Mouse (Mus musculus) gastrocnemius, adult 8-10 months (tissue): Measurements from ENCODE around the gene Rmnd5b. TPM values are rescaled to one million over a fixed set of nuclear protein-coding genes. Genes with fewer than 3 reads are reported as not detected.
"Not testable (repeated sequence)": the region's sequence is repeated elsewhere in the genome, so short reads cannot be mapped to it uniquely, and the experiment has no call there.

ENCODE experiments used
- DNase-seq, 2 experiments: peaks; one replicate each; pipeline ENCODE4 v3.0.0; 2022; ENCODE audit warnings: low spot score in 2 of 2
- total RNA-seq, 4 experiments: library from RNA; stranded (reverse); gene quantifications; 2 replicates each; pipeline ENCODE4 v1.2.4; 2022

Gene Rmnd5b
- 10 to 100 TPM; 10.5 to 13.0 (median 12.3) TPM for total RNA-seq

DNA sequence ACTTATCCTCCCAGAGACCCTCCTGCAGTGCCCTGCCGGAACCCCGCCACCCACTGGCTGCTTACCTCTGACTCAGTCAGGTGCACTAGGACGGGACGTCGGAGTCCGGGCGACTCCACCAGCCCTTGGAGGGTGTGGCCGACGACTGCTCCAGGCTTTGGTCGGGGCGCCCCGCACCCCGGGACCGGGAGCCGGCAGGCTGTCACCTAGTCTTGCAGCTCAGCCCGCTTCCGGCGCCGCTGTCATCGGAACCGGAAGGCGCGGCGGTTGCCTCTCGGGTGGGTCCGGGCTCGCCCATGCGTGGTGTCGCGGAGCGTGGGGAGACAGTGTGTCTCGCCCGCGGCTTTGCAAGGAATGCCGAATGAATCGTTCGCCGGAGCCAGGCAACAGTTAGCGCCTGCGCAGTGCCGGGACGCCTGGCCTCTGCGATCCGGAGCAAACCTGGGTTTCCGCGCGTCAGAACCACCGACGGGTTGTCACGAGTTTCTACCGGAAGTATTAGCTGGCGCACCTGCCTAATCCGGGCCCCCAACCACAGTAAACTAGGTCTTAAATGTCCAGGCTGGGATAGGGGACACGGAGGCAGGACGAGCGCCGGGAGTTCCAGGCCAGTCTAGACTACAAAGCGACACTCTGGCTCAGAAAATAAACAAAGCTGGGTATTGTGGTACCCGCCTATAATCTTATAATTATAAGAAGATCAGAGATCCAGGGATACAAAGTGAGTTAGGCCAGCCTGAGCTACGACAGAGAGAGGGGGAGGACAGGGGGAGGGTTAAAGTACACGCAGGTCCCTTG lies at the start of gene Rmnd5b:
Gene Rmnd5b, minus strand, starts transcription at position 372 of the 798 bp plus-strand sequence.
- DNase-seq = peak; percentile 80 to 86

DNA sequence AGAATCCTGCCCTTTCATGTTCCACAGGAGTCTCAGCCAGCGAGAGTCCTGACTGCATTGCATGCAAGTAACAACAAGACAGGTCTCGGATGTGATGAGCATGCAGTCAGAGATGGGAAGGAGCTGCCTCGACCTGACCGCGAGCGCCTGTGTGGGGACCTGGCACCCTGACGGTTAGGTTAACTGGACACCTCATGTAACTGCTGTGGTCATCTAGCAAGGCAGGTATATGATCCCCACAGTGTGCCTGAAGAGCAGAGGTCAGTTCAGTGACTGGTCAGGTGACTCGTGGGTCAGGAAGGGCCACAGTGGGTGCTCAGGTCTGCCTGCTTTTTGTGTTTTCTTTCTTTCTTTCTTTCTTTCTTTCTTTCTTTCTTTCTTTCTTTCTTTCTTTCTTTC lies 46.3 kb upstream of the Rmnd5b start:
- no peak for DNase-seq

DNA sequence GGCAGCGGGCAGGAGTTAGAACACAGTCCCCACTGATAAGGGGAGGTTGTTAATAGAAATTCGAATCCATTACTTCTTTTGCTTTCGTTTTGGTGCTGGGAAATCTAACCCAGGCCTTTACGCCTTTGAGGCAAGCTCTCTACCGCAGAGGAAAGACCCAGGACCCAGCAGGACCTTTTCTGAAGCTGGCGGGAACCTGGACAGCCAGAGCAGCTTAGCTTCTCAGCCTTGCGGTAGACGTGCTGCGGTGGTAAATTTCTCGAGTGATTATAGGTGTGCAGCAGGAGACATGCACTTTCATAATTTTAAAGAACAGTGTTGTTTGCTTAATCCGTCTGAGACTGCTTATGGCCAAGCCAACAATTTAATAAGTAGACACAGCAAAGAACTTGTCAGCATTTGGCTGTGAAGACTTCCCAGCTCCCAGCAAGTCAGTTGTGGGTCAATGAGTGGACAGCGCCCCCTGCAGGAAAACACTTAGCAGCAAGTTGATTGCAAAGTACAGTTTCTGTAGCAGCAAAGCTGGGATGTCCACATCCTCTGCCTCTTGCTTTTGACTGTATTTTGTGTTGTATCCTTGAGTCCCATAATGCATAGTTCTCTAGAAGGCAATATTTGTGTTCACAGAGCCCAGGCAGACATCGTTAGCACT lies 45.8 kb upstream of the Rmnd5b start:
- peak; percentile 65 to 68 for DNase-seq

DNA sequence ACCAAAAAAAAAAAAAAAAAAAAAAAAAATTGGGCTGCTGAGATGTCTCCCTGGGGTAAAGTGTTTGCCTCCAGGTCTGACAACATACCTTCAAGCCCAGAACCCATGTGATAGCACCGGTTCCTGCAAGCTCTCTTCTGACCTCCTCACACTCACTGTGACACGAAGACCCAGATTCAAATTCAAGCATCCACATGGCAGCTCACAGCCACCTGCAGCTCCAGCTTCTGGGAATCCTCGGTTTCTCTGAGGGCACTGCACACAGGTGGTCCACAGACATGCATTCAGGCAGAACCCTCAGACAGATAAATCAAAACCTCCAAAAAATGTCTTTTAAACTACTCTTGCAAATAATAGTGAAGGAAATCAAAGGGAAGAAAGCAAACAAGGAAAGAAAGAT lies 43.8 kb upstream of the Rmnd5b start:
- no peak for DNase-seq

DNA sequence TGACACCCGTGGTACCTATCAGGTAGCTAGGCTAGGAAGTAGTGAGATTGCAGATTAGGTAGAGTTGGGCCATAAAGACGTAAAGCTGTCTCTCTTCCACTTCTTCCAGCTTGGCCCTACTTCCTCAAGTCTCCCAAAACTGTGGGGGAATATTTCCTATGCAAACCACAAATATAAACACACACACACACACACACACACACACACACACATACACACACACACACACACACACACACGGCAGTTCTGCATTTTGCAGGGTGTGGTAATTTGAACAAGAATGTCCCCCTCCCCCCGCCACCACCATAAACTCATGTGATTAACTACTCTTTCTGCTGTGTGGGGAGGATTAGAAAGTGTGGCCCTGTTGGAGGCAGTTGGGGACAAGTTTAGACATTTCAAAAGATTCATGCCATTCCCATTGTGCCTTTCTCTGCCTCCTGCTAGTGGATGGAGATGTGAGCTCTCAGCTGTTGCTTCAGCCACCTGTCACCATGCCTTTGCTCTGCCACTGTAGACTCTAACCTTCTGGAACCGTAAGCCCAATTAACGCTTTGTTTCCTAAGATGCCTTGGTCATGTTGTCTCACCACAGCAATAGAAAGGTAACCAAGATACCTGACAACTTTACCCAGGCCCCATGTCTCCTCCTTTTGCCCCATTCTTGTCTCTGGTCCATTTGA lies 42.2 kb upstream of the Rmnd5b start:
- no peak for DNase-seq

DNA sequence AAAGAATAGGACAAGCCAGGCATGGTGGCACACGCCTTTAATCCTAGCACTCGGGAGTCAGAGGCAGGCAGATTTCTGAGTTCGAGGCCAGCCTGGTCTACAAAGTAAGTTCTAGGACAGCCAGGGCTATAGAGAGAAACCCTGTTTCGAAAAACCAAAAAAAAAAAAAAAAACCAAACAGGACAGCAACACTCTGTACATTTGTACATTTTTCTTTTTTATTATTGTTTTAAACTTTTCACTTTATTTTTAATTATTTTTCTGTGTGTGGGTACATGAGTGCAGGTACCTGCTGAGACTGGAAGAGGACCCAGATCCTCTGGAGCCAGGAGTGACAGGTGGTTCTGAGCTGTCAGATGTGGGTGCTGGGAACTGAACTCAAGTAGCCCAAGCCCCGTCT lies 39.7 kb upstream of the Rmnd5b start:
- no peak for DNase-seq

DNA sequence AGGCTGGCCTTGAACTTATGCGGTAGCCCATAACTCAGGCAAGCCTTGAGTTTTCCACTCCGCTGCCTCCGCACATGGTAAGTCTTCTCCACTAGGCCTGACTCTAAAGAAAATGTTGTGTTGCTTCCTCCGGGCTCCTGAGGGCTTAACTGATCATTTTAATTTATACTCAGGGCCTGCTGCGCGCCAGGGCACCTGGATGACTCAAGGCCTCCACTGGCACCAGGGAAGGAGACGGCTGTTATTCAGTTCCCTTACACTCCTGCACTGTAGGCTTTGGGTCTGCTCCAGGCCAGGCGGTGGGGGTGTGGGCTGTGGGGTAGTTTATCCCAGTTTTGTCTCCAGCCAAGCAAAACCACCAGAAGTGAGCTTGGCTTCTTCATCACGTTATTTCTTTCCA lies 37.6 kb upstream of the Rmnd5b start:
- DNase-seq = no peak

DNA sequence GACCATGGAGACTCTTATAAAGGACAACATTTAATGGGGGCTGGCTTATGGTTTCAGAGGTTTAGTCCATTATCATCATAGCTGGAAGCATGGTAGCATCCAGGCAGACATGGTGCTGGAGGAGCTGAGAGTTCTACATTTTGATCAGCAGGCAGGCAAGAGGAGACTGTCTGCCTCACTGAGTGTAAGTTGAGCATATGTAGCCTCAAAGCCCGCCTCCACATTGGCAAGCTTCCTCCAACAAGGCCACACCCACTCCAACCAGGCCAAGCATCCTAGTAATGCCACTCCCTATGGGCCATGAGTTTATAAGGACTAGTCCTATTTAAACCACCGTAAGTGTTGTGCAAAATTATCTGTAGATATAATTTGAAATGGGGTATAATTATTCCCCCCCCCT lies 35.7 kb upstream of the Rmnd5b start:
- DNase-seq = no peak

DNA sequence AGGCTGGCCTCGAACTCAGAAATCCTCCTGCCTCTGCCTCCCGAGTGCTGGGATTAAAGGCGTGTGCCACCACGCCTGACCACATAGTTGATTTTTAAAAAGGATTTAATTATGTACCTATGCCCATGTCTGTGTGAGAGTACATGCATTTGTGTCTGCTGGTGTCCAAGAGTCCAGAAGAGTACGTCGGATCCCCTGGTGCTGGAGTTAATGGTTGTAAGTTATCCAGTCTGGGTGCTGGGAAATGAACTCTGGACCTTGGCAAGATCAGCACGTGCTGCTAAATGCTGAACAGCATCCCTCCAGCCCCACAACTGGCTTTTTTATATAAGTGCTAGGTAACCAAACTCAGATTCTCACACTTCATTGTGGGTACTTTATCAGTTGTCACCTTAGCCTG lies 35.1 kb upstream of the Rmnd5b start:
- no peak for DNase-seq

DNA sequence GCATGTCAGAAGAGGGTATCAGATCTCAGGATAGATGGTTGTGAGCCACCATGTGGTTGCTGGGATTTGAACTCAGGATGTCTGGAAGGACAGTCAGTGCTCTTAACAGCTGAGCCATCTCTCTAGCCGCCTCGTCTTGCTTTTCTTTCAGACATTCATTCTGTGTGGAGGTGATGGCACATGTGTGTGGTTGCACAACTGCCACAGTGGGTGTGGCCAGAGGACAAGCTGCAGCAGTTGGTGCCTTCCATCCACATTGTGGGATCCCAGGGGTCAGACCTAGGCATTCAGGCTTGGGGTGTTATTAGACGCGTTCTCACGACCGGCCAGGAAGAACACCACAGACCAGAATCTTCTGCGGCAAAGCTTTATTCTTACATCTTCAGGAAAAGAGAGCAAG lies 29.1 kb upstream of the Rmnd5b start:
- not testable (repeated sequence) for DNase-seq

DNA sequence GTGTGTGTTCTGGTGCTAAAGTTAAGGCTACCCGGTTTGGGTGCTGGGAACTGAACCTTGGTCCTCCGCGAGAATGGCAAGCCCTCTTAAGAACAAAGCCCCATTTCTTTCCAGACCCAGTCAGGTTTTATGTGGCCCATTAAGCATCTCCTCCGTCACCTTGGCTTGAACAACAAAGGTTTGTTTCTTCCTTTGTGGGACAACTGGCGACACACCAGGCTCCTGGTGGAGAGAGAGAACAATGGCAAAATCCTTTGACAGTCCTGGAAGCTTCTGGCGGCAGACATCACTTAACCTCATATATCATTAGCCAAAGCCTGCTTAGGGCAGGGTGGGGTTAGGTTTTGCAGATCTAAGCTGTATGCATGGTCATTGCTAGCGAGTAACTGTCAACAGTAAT lies 26.9 kb upstream of the Rmnd5b start:
- no peak for DNase-seq

DNA sequence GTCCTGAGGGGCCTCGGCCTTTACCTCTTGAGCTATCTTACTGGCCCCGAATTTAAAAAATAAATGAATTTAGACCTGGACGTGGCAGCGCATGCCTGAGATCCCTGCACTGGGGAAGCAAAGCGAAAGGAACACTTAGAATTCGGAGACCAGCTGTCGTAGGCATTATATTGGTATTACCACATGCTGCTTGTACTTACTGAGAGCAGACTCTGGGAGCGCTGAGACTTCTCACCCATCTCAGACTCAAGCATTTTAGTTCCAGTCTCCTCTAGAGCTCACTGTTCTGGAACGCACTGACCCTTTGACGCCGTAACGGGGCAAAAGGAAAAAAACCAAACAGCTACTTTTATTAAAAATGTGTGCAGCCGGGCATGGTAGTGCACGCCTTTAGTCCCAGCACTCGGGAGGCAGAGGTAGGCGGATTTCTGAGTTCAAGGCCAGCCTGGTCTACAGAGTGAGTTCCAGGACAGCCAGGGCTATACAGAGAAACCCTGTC lies 26.2 kb upstream of the Rmnd5b start:
- DNase-seq = no peak

DNA sequence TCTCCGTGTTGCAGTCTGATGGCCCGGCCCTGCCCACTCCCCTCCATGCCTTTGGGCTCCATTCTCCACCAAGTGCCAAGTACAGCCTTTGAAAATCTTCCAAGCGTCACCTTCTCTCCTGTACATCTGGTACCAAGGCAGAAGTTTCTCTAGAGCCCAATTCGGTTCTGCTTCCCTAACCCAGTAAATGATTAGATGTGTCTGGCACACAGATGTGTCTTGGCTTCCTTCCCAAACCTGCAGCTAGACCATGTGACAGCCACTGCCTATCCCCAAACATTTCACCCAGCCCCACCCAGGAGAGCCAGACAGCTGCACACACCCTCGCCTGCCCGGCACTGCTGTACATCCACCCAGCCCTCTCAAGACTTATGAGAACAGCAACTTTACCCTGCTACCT lies 23.0 kb upstream of the Rmnd5b start:
- DNase-seq = no peak

DNA sequence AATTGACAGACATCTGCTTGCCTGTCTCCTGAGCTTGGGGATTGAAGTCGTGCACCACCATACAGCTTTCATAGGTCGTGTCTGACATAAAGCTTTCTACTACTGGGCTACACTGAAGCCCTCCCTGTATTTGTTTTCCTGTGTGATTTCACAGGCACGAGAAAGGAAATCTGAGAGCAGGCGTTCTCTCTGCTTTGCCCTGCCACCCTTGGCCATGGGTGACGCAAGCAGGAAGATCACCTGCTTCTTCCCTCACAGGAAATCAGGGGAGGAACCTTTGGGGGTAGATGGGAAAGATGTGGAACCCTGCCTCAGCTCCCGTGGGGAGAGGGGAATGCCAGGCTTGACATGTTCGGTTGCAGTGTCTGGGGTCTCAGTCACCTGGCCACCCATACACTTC lies 22.6 kb upstream of the Rmnd5b start:
- DNase-seq = no peak

DNA sequence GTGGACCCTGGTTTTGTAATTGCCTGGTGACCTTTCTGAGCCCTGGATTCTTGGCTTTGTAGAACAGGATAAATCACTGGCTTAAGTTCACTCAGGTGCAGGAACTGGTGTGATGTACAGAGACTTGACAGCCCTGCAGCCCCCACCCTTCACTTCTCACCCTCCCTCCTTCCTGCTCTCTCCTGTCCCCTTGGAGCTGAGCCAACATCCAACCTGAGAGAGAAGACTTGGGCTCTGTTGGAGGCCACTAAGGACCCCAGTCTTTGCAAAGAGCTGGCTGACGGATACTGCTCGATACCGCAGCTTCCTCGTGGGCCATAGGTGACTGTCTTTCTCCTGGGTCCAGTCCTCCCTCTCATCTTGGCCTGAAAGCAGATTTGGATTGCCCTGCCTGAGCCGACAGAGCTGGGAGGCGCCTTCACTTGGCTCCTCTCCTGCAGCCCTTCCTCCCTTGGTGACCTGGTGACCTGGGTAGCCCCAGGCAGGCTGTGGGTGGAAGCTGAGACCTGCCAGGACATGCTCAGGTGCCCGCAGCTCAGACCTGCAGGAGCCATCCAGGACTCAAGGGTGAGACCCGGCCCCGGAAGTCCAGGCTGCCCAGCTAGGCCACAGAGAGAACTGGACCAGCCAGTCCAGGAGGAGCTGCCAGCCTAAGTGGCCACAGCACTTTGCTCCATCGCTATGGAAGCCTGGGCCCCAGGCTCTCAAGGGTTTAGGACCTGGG lies 21.3 kb upstream of the Rmnd5b start:
- no peak for DNase-seq

DNA sequence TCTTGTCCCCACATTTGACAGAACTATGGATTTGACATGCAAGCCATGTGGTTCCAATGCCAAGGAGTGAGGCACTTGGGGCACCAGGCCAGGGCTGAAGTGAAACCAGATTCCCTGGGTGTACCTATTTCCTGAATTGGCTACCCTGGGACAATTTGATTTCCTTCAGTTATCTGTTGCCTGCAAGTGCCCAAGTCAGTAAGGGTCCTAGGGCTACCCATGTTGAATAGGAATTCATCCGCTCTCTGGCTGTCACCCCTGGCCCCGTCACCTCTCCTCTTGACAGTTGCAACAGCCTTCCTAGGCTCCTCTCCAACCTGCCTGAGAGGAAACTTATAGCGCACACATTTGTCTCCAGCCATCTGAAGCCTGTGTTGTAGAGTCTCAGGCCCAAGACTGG lies 19.2 kb upstream of the Rmnd5b start:
- no peak for DNase-seq

DNA sequence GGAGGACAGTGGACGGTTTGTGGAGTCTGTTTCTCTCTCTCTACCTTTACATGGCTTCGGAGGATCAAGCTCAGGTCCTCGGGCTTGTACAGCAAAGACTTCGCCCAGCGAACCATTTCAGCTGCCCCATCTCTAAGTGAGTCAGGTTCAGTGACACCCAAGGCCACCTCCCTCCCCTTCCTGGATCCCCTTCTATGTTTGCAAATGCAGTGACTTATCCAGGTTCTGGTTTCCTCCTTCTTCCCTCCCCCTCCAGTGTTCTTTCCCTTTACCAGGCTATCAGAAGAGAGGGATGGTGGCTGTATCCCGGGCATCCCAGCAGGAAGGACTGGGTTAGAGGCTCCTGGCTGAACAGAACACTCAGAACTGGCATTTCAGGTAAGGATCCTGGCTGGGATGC lies 18.0 kb upstream of the Rmnd5b start:
- no peak for DNase-seq

DNA sequence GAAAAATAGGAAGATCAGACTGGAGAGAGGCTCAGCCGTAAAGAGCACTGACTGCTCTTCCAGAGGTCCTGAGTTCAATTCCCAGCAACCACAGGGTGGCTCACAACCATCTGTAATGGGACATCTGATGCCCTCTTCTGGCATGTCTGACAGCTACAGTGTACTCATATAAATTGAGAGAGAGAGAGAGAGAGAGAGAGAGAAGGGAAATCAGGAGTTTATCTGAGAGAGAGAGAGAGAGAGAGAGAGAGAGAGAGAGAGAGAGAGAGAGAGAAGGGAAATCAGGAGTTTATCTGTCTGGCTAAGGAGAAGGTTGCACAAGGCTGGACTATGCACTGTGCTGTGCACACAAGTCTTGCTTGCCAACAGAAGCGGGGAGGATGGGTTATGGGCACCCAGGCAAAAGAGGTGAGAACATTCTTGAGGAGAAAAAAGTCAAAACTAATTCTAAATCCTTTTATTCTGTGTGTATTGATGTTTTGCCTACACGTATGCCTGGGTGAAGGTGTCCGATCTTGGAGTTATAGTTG lies 17.3 kb upstream of the Rmnd5b start:
- DNase-seq = no peak

DNA sequence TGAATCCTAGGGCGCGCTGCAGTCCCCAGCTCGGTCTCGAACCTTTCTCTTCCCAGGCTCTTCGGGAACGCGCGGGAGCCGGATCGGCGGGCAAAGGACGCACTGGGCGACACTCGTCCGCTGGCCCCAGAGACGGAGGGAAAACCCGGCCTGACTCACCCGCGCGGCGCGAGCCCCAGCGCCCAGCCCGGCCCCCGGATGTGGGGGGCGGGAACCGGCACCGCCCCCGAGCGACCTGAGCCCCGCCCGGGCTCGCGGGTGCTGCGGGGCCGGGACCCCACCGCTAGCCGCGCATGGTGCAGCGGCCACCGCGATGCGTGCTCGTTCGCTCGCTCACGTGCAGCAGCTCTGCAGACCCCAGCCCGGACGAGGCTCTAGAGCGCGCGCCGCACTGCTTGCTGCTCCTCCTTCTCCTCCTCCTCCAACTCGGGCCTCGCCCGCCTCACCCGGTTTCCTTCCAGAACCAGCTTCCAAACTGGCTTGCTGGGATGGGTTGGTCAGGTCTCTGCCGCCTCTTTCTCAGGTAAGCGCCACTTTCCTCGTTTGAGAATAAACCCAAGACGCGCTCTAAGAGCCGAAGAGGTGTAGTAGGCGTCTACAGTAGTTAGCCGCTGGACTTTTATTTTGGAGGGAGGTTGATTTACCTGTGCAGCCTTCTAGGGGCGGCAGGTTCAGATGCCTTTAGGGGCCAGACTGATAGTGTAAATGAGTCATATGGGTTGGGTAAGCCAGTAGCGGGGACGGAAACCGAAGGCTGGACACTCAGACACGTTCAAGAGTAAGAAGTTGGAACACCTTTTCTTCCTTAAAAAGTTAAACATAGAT lies 15.2 kb upstream of the Rmnd5b start, which contains the start of the genes N4bp3 and D930048N14Rik:
Gene N4bp3, minus strand, starts transcription at position 152 of the 825 bp plus-strand sequence.
Gene D930048N14Rik, plus strand, starts transcription at position 264 of the 825 bp plus-strand sequence.
- no peak for DNase-seq

DNA sequence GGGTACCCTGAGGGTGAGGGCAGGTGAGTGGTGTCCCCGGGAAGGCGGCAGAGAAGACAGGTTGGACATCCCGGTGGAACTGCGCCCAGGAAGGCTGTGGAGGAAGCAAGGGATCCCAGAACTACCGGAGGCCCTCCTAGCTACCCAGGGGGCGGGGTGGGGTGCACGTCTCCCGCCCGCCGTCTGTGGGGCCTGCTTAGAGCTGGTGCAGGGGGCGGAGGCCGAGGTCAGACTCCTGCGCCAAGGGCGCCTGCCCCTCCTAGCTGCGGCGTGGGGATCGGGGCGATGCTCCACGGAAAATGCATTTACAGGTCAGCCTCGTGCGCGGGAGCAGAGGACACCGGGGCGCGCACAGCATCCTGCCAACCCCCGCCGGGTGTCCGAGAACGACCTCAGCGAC lies 14.6 kb upstream of the Rmnd5b start:
- no peak for DNase-seq

DNA sequence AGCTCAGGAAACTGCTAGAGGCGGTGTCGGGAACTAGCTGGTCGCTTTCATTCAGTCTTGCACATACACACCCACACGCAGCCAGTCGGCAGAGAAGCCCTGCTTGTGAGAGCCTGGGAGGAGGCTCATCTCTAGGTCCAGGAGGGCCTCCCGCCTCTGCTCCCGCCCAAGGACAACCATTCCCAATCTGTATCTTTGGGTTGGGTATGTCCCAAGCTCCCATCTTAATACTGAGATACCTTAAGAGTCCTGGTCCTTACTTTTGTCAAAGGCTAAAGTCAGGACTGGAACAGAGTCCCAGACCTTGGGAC lies 14.1 kb upstream of the Rmnd5b start:
- no peak for DNase-seq
